Mouse (Mus musculus): ENCODE measurements around the gene Rad1.
"Not testable (repeated sequence)": the region's sequence is repeated elsewhere in the genome, so short reads cannot be mapped to it uniquely, and the experiment has no call there.

The Rad1 gene

GRCm38 (mm10) chr15:10515166-10515565 lies 29.3 kb downstream of the Rad1 start:
- no peak for DNase-seq (ENCODE audit: low spot score in 2 of 2)

GRCm38 (mm10) chr15:10525896-10526295 lies 40.1 kb downstream of the Rad1 start:
- no peak for DNase-seq (ENCODE audit: low spot score in 2 of 2)

GRCm38 (mm10) chr15:10531352-10531751 lies 45.5 kb downstream of the Rad1 start:
- no peak for DNase-seq (ENCODE audit: low spot score in 2 of 2)

GRCm38 (mm10) chr15:10533361-10533760 lies 47.5 kb downstream of the Rad1 start:
- DNase-seq (ENCODE audit: low spot score in 2 of 2): not testable (repeated sequence)

GRCm38 (mm10) chr15:10534591-10534990 lies 48.8 kb downstream of the Rad1 start:
- no peak for DNase-seq (ENCODE audit: low spot score in 2 of 2)

GRCm38 (mm10) chr15:10535969-10536368 lies 50.2 kb downstream of the Rad1 start:
- no peak for DNase-seq (ENCODE audit: low spot score in 2 of 2)

GRCm38 (mm10) chr15:10540271-10541088 lies 54.7 kb downstream of the Rad1 start:
- DNase-seq (ENCODE audit: low spot score in 2 of 2): no peak
